Comparison of ENCODE assay signal across 20 mouse cellular contexts in the genomic region with DNA sequence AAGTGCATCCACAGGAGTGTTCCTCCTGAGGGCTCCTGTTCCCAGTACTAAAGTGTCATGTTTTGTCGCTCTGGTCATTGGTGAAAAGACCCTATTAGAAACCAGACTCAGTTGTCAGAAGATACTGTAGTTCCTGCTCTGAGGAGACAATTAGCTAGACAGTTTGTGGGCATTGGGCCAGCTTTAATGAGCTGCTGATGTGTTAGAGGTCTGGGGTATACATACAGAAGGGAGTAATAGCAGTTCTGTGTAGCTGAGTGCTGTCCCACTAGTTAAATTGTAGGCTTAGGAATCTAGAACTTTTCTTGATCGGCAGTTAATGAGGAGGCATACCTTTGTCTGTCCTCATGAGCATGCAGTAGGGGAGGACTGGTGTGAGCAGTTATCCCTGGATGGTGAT. TPM values are rescaled to one million over a fixed set of nuclear protein-coding genes. Genes with fewer than 3 reads are reported as not detected.
A peak's percentile ranks its signal among the peaks of the same experiment; 100 is the strongest.
DNase-seq lines count a peak whose midpoint lies in the region; ATAC-seq and TF ChIP-seq lines count a peak whose summit lies in the region.
"Had no signal": no experiment of that assay in that cellular context is flagged by ENCODE, and none has a peak within 500 bp of the region (broad histone marks: within the 10 kb centered on the region; RNA-seq: fewer than 3 reads in every experiment).

No protein-coding gene starts in this region.

- H3K9me3 ChIP-seq in forebrain, embryonic 13.5 days (replicated peaks), result no peaks in the 10 kb centered on the region
- H3K9me3 ChIP-seq in forebrain, embryonic 11.5 days (ENCODE audit: control insufficient read depth, low read length), result no peaks in the 10 kb centered on the region
- no peaks in the 10 kb centered on the region for H3K9me3 ChIP-seq in hindbrain, embryonic 13.5 days
- no peaks in the 10 kb centered on the region for H3K9me3 ChIP-seq in hindbrain, embryonic 16.5 days (ENCODE audit: control insufficient read depth, low read length)
- no peaks in the 10 kb centered on the region for H3K9me3 ChIP-seq in midbrain, postnatal 0 days (ENCODE audit: low read length)
- no peaks in the 10 kb centered on the region for H3K9me3 ChIP-seq in midbrain, embryonic 15.5 days
- no peaks in the 10 kb centered on the region for H3K9me3 ChIP-seq in forebrain, embryonic 15.5 days

- peaks cover 55% of the 10 kb centered on the region for H3K36me3 ChIP-seq in forebrain, embryonic 13.5 days (ENCODE audit: poor library complexity, severe bottlenecking)
- H3K36me3 ChIP-seq in forebrain, embryonic 11.5 days (ENCODE audit: control insufficient read depth, insufficient read depth, low read length), result peaks cover 10% of the 10 kb centered on the region
- peaks cover 56% of the 10 kb centered on the region for H3K36me3 ChIP-seq in hindbrain, embryonic 13.5 days
- H3K36me3 ChIP-seq in hindbrain, embryonic 16.5 days (ENCODE audit: control insufficient read depth, insufficient read depth, low read length), result peaks cover 24% of the 10 kb centered on the region
- H3K36me3 ChIP-seq in midbrain, postnatal 0 days (ENCODE audit: insufficient read depth, low read length), result peaks cover 14% of the 10 kb centered on the region
- peaks cover 38% of the 10 kb centered on the region for H3K36me3 ChIP-seq in midbrain, embryonic 15.5 days (replicated peaks)
- H3K36me3 ChIP-seq in forebrain, embryonic 15.5 days, result peaks cover 46% of the 10 kb centered on the region; the same call in 1 of the 2 replicates

- H3K9ac ChIP-seq in forebrain, embryonic 13.5 days, result no peak overlapping the region
- no peak overlapping the region for H3K9ac ChIP-seq in forebrain, embryonic 11.5 days (ENCODE audit: low read length)
- no peak overlapping the region for H3K9ac ChIP-seq in hindbrain, embryonic 13.5 days
- no peak overlapping the region for H3K9ac ChIP-seq in hindbrain, embryonic 16.5 days (ENCODE audit: low read depth, low read length)
- H3K9ac ChIP-seq in midbrain, postnatal 0 days (replicated peaks; ENCODE audit: low read length, poor library complexity, severe bottlenecking), result no peak overlapping the region
- H3K9ac ChIP-seq in midbrain, embryonic 15.5 days, result no peak overlapping the region
- no peak overlapping the region for H3K9ac ChIP-seq in forebrain, embryonic 15.5 days (replicated peaks)
- H3K9ac ChIP-seq: hindbrain, embryonic 14.5 days had no signal

- ATAC-seq in forebrain, embryonic 13.5 days, result peak; percentile 88
- ATAC-seq in forebrain, embryonic 11.5 days (replicated peaks; ENCODE audit: low FRiP score), result no peak
- ATAC-seq in hindbrain, embryonic 13.5 days (ENCODE audit: low FRiP score), result 0 out of 2 replicates have a peak, but pooled peaks have one; percentile 17
- no peak; the same call in 1 of the 2 replicates for ATAC-seq in hindbrain, embryonic 16.5 days
- ATAC-seq in midbrain, postnatal 0 days (ENCODE audit: low FRiP score), result no peak
- no peak for ATAC-seq in midbrain, embryonic 15.5 days (replicated peaks)
- peak; percentile 60 for ATAC-seq in forebrain, embryonic 15.5 days (replicated peaks)
- ATAC-seq: inflammation-experienced regulatory T-cells, adult 6 months; intestine, postnatal 0 days had no signal

- TF ChIP-seq CTCF in midbrain, postnatal 0 days (IDR thresholded peaks at IDR 0.05), result no peak

- no peaks in the 10 kb centered on the region for H3K27me3 ChIP-seq in forebrain, embryonic 13.5 days
- no peaks in the 10 kb centered on the region for H3K27me3 ChIP-seq in forebrain, embryonic 11.5 days (ENCODE audit: control insufficient read depth, insufficient read depth, low read length)
- H3K27me3 ChIP-seq in hindbrain, embryonic 13.5 days, result no peaks in the 10 kb centered on the region
- H3K27me3 ChIP-seq in hindbrain, embryonic 16.5 days (replicated peaks; ENCODE audit: control insufficient read depth, insufficient read depth, low read length), result no peaks in the 10 kb centered on the region
- no peaks in the 10 kb centered on the region for H3K27me3 ChIP-seq in midbrain, postnatal 0 days (ENCODE audit: insufficient read depth, low read length)
- no peaks in the 10 kb centered on the region for H3K27me3 ChIP-seq in midbrain, embryonic 15.5 days (replicated peaks)
- no peaks in the 10 kb centered on the region for H3K27me3 ChIP-seq in forebrain, embryonic 15.5 days
- H3K27me3 ChIP-seq: CH12.LX had no signal

- H3K4me1 ChIP-seq in forebrain, embryonic 13.5 days, result peaks cover 11% of the 10 kb centered on the region
- H3K4me1 ChIP-seq in forebrain, embryonic 11.5 days (replicated peaks; ENCODE audit: control insufficient read depth, insufficient read depth, low read length), result no peaks in the 10 kb centered on the region
- peaks cover 8% of the 10 kb centered on the region; the same call in 1 of the 2 replicates for H3K4me1 ChIP-seq in hindbrain, embryonic 13.5 days (replicated peaks)
- H3K4me1 ChIP-seq in hindbrain, embryonic 16.5 days (ENCODE audit: control insufficient read depth, insufficient read depth, low read depth, low read length), result no peaks in the 10 kb centered on the region
- no peaks in the 10 kb centered on the region for H3K4me1 ChIP-seq in midbrain, postnatal 0 days (ENCODE audit: insufficient read depth, low read length)
- 0 out of 2 replicates have a peak, but pooled peaks cover 4% of the 10 kb centered on the region for H3K4me1 ChIP-seq in midbrain, embryonic 15.5 days
- peaks cover 12% of the 10 kb centered on the region for H3K4me1 ChIP-seq in forebrain, embryonic 15.5 days

- H3K4me2 ChIP-seq in forebrain, embryonic 13.5 days, result no peak overlapping the region
- no peak overlapping the region for H3K4me2 ChIP-seq in forebrain, embryonic 11.5 days (ENCODE audit: low read depth, low read length, severe bottlenecking)
- H3K4me2 ChIP-seq in hindbrain, embryonic 13.5 days, result no peak overlapping the region
- no peak overlapping the region for H3K4me2 ChIP-seq in hindbrain, embryonic 16.5 days (ENCODE audit: low read length)
- H3K4me2 ChIP-seq in midbrain, postnatal 0 days (ENCODE audit: low read depth, low read length, poor library complexity, severe bottlenecking), result no peak overlapping the region
- H3K4me2 ChIP-seq in midbrain, embryonic 15.5 days, result no peak overlapping the region
- no peak overlapping the region for H3K4me2 ChIP-seq in forebrain, embryonic 15.5 days (replicated peaks)
- H3K4me2 ChIP-seq: heart, embryonic 11.5 days; hindbrain, embryonic 14.5 days had no signal

- H3K27ac ChIP-seq in forebrain, embryonic 13.5 days, result no peak overlapping the region
- no peak overlapping the region for H3K27ac ChIP-seq in forebrain, embryonic 11.5 days (ENCODE audit: low read depth, low read length)
- H3K27ac ChIP-seq in hindbrain, embryonic 13.5 days, result no peak overlapping the region
- H3K27ac ChIP-seq in hindbrain, embryonic 16.5 days (ENCODE audit: low read depth, low read length), result no peak overlapping the region
- no peak overlapping the region for H3K27ac ChIP-seq in midbrain, postnatal 0 days (ENCODE audit: low read depth, low read length)
- no peak overlapping the region for H3K27ac ChIP-seq in midbrain, embryonic 15.5 days
- H3K27ac ChIP-seq in forebrain, embryonic 15.5 days (replicated peaks), result no peak overlapping the region; the same call in 1 of the 2 replicates
- H3K27ac ChIP-seq: hindbrain, embryonic 14.5 days had no signal

- H3K4me3 ChIP-seq in forebrain, embryonic 13.5 days, result no peak overlapping the region
- H3K4me3 ChIP-seq in forebrain, embryonic 11.5 days (ENCODE audit: low read depth, low read length), result no peak overlapping the region
- no peak overlapping the region for H3K4me3 ChIP-seq in hindbrain, embryonic 13.5 days
- no peak overlapping the region for H3K4me3 ChIP-seq in hindbrain, embryonic 16.5 days (ENCODE audit: low read length)
- no peak overlapping the region for H3K4me3 ChIP-seq in midbrain, postnatal 0 days (ENCODE audit: low read depth, low read length)
- no peak overlapping the region for H3K4me3 ChIP-seq in midbrain, embryonic 15.5 days
- no peak overlapping the region for H3K4me3 ChIP-seq in forebrain, embryonic 15.5 days

- no peak for DNase-seq in forebrain, embryonic 11.5 days (ENCODE audit: low spot score)
- DNase-seq in midbrain, postnatal 0 days (ENCODE audit: low spot score), result peak; percentile 22
- no peak for DNase-seq in lung, postnatal 10 days
- DNase-seq: adrenal gland, adult 2 months; adrenal gland, postnatal 25 days; cerebellum, adult 2 months; cerebellum, postnatal 10 days; heart, adult 18-20 months; heart, postnatal 4 days; kidney, adult 9 months had no signal

- WGBS in forebrain, embryonic 13.5 days, result 41% methylated on average over 2 of the region's 2 CpGs
- WGBS in forebrain, embryonic 11.5 days, result 90% methylated on average over 2 of the region's 2 CpGs
- 63% methylated on average over 2 of the region's 2 CpGs for WGBS in hindbrain, embryonic 13.5 days
- WGBS in hindbrain, embryonic 16.5 days, result 60% methylated on average over 2 of the region's 2 CpGs
- 67% methylated on average over 2 of the region's 2 CpGs for WGBS in midbrain, postnatal 0 days
- WGBS in midbrain, embryonic 15.5 days, result 76% methylated on average over 2 of the region's 2 CpGs
- 18% methylated on average over 2 of the region's 2 CpGs for WGBS in forebrain, embryonic 15.5 days

RNA-seq across cellular contexts. Expression of gene Upf2, which starts 11.0 kb away (rescaled TPM):
- polyA plus RNA-seq in forebrain, embryonic 13.5 days (2015; fragmentation: Nextera tagmentation; extraction: Ambion mirVana), result 9.9 and 10.7 TPM in 2 replicates
- polyA plus RNA-seq in forebrain, embryonic 11.5 days (2014; fragmentation: Nextera tagmentation; extraction: Ambion mirVana), result 13.5 and 14.2 TPM in 2 replicates
- 9.1 and 10.1 TPM in 2 replicates for polyA plus RNA-seq in hindbrain, embryonic 13.5 days (2015; fragmentation: Nextera tagmentation; extraction: Ambion mirVana)
- 6.4 and 7.8 TPM in 2 replicates for polyA plus RNA-seq in hindbrain, embryonic 16.5 days (2015; fragmentation: Nextera tagmentation; extraction: Ambion mirVana)
- 11.2 and 13.2 TPM in 2 replicates for total RNA-seq in midbrain, postnatal 0 days (2014; rRNA removed)
- 4.6 and 5.9 TPM in 2 replicates for polyA plus RNA-seq in midbrain, postnatal 0 days (2015; fragmentation: Nextera tagmentation; extraction: Ambion mirVana)
- 8.3 and 8.8 TPM in 2 replicates for polyA plus RNA-seq in midbrain, embryonic 15.5 days (2015; fragmentation: Nextera tagmentation; extraction: Ambion mirVana)
- 9.1 and 9.5 TPM in 2 replicates for polyA plus RNA-seq in forebrain, embryonic 15.5 days (2015; fragmentation: Nextera tagmentation; extraction: Ambion mirVana)

RNA-seq across cellular contexts. Expression of gene Dhtkd1, which starts 19.7 kb away (rescaled TPM):
- polyA plus RNA-seq in forebrain, embryonic 13.5 days (2015; fragmentation: Nextera tagmentation; extraction: Ambion mirVana), result 4.2 and 4.6 TPM in 2 replicates
- 4.0 and 5.0 TPM in 2 replicates for polyA plus RNA-seq in forebrain, embryonic 11.5 days (2014; fragmentation: Nextera tagmentation; extraction: Ambion mirVana)
- 7.1 and 7.4 TPM in 2 replicates for polyA plus RNA-seq in hindbrain, embryonic 13.5 days (2015; fragmentation: Nextera tagmentation; extraction: Ambion mirVana)
- 6.1 and 6.7 TPM in 2 replicates for polyA plus RNA-seq in hindbrain, embryonic 16.5 days (2015; fragmentation: Nextera tagmentation; extraction: Ambion mirVana)
- 10.3 and 13.3 TPM in 2 replicates for total RNA-seq in midbrain, postnatal 0 days (2014; rRNA removed)
- polyA plus RNA-seq in midbrain, postnatal 0 days (2015; fragmentation: Nextera tagmentation; extraction: Ambion mirVana), result 4.6 and 5.2 TPM in 2 replicates
- polyA plus RNA-seq in midbrain, embryonic 15.5 days (2015; fragmentation: Nextera tagmentation; extraction: Ambion mirVana), result 7.4 and 8.4 TPM in 2 replicates
- 6.0 and 8.9 TPM in 2 replicates for polyA plus RNA-seq in forebrain, embryonic 15.5 days (2015; fragmentation: Nextera tagmentation; extraction: Ambion mirVana)

Comparison
In these comparisons a context has a peak if more than half of its experiments do, and no peak if none do; other contexts are left out.
1. ATAC-seq: peak in forebrain, embryonic 13.5 days (single experiment), hindbrain, embryonic 13.5 days (single experiment) and forebrain, embryonic 15.5 days (single experiment); none in forebrain, embryonic 11.5 days (single experiment), hindbrain, embryonic 16.5 days (single experiment), midbrain, postnatal 0 days (single experiment) and midbrain, embryonic 15.5 days (single experiment).